Mouse (Mus musculus) G1E (cell line): ENCODE measurements at regions not wholly inside any gene's neighbourhood (a gene's known extent, or its start where the extent isn't known, plus 50 kb on each side); places are given as distances from the start of the nearest gene placed in this dataset.

Experiments used
- CTCF ChIP-seq: IDR thresholded peaks from 2 replicates; pipeline ENCODE4 v1.5.1; 2012; ENCODE audit warnings: low read depth, low read length, inconsistent platforms, mixed read lengths
- GATA1 ChIP-seq: IDR thresholded peaks from 2 replicates; pipeline ENCODE4 v1.6.1; 2012; ENCODE audit warnings: borderline replicate concordance, low read length, inconsistent platforms, mixed read lengths

DNA sequence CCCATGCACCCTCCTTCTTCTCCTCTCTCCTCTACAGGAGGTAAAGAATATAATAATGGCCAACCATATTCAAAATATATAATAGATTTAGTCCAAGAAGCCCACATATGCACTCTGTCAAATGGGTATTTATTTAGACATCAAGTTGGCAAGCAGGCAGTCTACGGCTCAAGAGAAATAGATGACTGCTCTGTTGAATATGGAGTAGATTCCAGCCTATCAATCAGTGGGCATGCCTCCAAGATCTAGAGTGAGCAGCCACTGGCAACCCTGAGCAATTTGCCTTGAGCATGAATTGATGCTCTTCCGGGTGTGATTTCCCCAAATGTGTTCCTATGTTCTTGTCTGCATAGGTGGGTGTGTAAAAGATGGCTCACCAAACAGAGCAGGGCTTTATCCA lies 141.5 kb upstream of the Gm26657 start:
- TF ChIP-seq GATA1 (no peak), CTCF (no peak)
